Mouse (Mus musculus) neutrophil, adult 5-6 weeks (primary cell): ENCODE data around the gene Nt5dc1. TPM values are rescaled to one million over a fixed set of nuclear protein-coding genes. Genes with fewer than 3 reads are reported as not detected.

ENCODE experiments used
- ATAC-seq: fragments of 151-379, 151-347 bp; 2 replicates; pipeline ENCODE4 v1.8.0; 2017; ENCODE audit warnings: mild to moderate bottlenecking, moderate TSS enrichment; ENCODE audit not compliant: insufficient number of reproducible peaks, poor library complexity, low FRiP score, severe bottlenecking; ENCODE audit errors: extremely low read depth
- total RNA-seq: library from RNA; stranded (forward); fragments of 200-1000 nt; gene quantifications from 2 replicates; pipeline ENCODE4 v1.2.3, GENCODE M21; 2017

Nt5dc1 gene
- total RNA-seq, 1 experiment from 2014 or later: 37.7 TPM

- ATAC-seq: no peak
These were observed 97.5 kb downstream of the Nt5dc1 start for GRCm38 (mm10) chr10:34320809-34321208.

- ATAC-seq: no peak
These were observed 101.1 kb downstream of the Nt5dc1 start for GRCm38 (mm10) chr10:34317217-34317606.

GRCm38 (mm10) chr10:34316571-34317216 is 101.7 kb downstream of the Nt5dc1 start:
- no peak for ATAC-seq

GRCm38 (mm10) chr10:34312536-34312935 is 105.8 kb downstream of the Nt5dc1 start:
- ATAC-seq: no peak

- no peak for ATAC-seq
These were observed 108.3 kb downstream of the Nt5dc1 start for GRCm38 (mm10) chr10:34309915-34310685.

GRCm38 (mm10) chr10:34307070-34307469 is 111.3 kb downstream of the Nt5dc1 start:
- ATAC-seq: no peak

GRCm38 (mm10) chr10:34300368-34300767 is 118.0 kb downstream of the Nt5dc1 start:
- no peak for ATAC-seq

GRCm38 (mm10) chr10:34297980-34298753 is 120.2 kb downstream of the Nt5dc1 start:
- no peak for ATAC-seq

- ATAC-seq: peak; percentile 97
These were observed 120.9 kb downstream of the Nt5dc1 start, which contains the start of gene Tspyl4 for GRCm38 (mm10) chr10:34297299-34297979. Gene Tspyl4 (plus strand): TSS chr10:34297442.

- ATAC-seq: no peak
These were observed 121.4 kb downstream of the Nt5dc1 start for GRCm38 (mm10) chr10:34296911-34297298.

- ATAC-seq: peak; percentile 2; the same call in 1 of the 2 replicates
These were observed 135.7 kb downstream of the Nt5dc1 start for GRCm38 (mm10) chr10:34282420-34283238.

GRCm38 (mm10) chr10:34281962-34282388 is 136.4 kb downstream of the Nt5dc1 start, which contains the start of gene Tspyl1:
Gene Tspyl1 (plus strand): TSS chr10:34282190.
- ATAC-seq: peak; percentile 95

GRCm38 (mm10) chr10:34281211-34281961 is 137.0 kb downstream of the Nt5dc1 start:
- no peak for ATAC-seq

GRCm38 (mm10) chr10:34280591-34281175 is 137.7 kb downstream of the Nt5dc1 start:
- ATAC-seq: peak; percentile 43; the same call in 1 of the 2 replicates

- ATAC-seq: no peak
These were observed 146.7 kb downstream of the Nt5dc1 start for GRCm38 (mm10) chr10:34271681-34272080.

- ATAC-seq: no peak
These were observed 150.9 kb downstream of the Nt5dc1 start for GRCm38 (mm10) chr10:34267312-34268070.
